Mouse (Mus musculus) kidney, adult 9 months (tissue): ENCODE results near the gene Creld1.

Experiments used
- DNase-seq: peaks from one replicate; pipeline ENCODE4 v3.0.0; 2022

Gene Creld1

DNA sequence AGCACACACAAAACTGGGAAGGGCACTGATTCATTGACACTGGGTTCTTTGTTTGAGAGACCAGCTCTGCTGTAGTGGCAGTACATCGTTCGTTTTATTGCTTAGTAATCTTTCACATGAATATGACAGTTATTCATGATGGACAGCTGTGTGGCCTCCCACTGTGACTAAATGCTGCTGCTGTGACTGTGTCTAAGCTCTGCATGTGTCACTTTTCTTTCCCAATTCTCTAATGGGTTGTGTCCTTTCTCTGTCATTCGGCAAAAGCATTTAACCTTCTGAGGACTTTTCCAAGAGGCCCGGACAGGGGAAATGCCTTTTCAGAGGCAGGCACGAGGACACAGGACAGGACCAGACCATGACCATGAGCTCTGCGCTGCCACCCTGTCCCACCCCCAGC lies 30.8 kb downstream of the Creld1 start:
- no peak for DNase-seq

GRCm38 (mm10) chr6:113514600-113514999 lies 31.5 kb downstream of the Creld1 start:
- DNase-seq: no peak

DNA sequence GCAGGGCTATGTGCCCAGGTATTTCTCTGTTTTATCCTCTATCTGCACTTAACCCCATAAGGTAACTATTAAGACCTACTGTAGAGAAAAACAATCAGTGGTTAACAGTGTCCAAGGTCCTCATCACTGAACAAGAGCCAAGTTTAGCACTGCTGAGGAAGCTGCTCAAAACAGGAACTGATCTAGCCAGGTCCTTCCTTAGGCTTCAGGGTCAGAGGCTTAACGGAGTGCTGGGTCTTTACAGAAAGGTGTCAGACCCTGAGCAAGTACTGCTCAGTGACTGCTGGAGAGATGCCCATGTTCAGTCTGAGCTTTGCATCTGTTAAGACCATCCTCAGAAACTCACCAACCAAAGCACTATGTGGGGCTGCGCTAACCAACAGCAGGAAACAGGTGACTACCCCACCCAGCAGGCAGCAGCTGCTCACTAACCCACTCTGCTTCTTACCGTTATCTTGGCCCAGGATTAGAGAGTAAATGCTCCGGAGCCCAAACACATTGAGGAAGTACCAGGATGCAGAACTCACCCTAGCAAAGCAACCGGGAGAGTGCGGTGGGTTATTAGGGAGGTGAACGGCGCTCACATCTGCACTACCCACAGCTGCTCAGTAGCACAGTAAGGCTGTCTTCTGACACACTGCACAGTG lies 34.5 kb downstream of the Creld1 start:
- no peak for DNase-seq

DNA sequence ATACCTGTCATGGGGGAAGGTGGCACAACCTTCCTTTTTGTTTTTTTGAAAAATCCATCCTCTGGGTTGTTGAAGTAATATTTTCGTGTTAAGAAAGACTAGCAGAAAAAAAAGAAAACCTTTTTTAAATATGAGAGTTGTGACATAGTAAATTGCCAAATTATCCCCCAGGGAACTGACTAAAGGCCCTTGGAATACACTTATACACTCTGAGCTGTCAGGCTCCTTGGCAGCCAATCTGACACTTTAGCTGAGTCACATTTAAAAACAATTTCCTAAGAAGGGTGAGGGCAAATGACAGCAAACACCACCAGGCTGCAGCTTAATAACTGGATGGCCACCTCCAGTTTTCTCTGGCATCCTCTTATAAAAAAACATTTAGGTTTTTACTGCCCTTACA lies 39.2 kb downstream of the Creld1 start:
- DNase-seq: no peak

DNA sequence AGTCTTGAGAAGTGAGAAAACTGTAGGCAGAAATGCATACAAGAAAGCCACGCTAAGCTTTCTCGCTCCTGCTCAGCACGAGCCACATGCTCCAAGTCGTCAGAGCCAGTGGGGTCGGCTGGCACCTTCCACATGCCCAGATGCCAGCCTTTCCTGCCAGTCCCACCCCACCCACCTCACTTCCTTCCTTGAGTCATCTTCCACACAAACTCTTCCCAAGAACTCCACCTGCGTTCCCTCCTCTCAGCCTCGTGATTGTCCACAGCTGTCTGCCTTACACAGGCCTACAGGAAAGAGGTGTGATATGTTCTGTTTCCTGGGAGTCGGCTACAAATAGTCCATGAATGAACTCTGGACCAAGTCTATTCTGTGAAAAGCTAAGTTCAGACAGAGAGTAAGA lies 40.3 kb downstream of the Creld1 start:
- no peak for DNase-seq

GRCm38 (mm10) chr6:113530932-113531839 lies 48.1 kb downstream of the Creld1 start, which contains the start of the genes Emc3 and Fancd2:
TSS of gene Emc3 (minus strand) at chr6:113531652.
TSS of gene Fancd2 (plus strand) at chr6:113531682.
- DNase-seq: peak; percentile 90

DNA sequence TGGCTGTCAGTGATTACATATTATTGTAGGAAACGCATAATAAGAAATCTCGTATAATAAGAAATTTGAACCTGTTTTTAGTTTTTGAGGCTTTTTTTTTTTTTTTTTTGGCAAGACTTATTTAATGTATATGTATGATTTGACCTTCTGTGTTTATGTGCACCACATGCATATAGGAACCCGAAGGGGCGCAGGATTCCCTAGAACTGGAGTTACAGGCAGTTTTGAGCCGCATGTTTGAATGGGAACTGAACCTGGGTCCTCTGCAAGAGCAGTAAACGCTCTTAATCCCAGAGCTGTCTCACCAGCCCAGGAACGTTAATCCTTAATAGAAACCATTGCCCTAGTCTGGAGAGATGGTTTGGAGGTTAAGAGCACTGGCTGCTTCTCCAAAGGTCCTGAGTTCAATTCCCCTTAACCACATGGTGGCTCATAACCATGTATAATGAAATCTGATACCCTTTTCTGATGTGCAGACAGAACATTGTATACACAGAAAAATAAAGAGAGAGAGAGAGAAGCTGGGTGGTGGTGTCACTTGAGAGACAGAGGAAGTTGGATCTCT lies 48.8 kb downstream of the Creld1 start:
- DNase-seq: no peak

DNA sequence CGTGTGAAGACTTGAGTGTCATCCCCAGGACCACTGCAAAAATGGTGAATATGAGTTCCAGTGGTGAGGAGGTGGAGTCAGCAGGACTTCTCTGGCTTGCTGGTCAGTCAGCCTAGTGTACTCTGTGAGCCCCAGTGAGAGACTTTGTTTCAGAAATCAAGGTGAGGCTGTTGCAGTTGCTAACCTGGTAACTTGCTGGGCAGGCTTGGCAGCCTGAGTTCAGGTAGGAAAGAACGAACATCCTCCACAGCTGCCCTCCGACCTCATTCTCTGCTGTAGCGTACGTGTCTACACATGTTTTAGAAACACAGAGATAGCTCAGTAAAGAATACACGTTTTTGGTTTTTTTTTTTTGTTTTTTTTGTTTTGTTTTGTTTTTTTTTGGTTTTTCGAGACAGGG lies 51.8 kb downstream of the Creld1 start:
- DNase-seq: no peak

DNA sequence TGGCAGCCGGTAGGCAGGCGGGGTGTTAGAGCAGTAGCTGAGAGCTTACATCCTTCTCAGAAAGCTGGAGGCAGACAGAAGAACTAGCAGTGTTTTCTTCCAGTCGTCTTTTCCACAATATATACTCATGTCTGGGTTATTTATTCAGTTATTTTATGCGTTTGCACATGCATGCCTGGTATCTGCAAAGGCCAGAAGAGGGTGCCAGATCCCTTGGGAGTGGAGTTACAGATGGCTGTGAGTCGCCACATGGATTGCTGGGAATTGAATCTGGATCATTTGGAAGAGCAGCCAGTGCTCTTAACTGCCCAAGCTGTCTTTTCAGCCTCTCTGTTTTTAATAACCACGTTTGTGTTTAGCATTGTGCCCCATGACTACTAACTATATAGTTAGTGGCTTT lies 58.5 kb downstream of the Creld1 start:
- DNase-seq: no peak
